Mouse (Mus musculus) lung, adult 2 months (tissue): ENCODE data around the gene Ptch1.

ENCODE experiments used
- CTCF ChIP-seq: fragments of 200-500 bp; IDR thresholded peaks from 2 replicates; pipeline ENCODE4 v1.5.1; 2011; ENCODE audit warnings: mild to moderate bottlenecking, low read length, control low read depth; ENCODE audit not compliant: insufficient read depth
- POLR2A ChIP-seq: fragments of 200-500 bp; IDR thresholded peaks from 2 replicates; pipeline ENCODE4 v1.6.1; 2011; ENCODE audit warnings: low read depth, mild to moderate bottlenecking, control low read depth, low read length, borderline replicate concordance; ENCODE audit errors: extremely low read depth

DNA sequence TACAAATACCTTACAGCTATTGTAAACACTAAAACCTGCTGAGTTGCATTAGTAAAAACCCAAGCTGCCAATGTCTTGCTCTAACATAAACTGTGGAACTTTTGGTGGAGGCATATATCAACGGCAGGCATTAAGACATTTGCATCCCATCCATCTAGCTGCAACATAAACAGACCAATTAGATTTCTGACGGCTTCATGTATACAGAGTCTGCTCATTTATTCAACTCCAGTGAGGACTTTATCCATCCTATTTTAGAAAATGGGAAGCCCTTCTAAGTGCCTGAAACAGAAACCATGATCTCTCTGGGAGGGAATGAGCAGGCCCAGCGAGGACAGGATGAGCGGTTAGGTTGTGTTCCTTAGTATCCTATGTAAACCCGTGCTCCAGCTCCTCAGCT lies 57.9 kb downstream of the Ptch1 start:
- TF ChIP-seq CTCF, result no peak
- no peak for TF ChIP-seq POLR2A
